Mouse (Mus musculus) CH12.LX (cell line): ENCODE measurements at regions not wholly inside any gene's neighbourhood (a gene's known extent, or its start where the extent isn't known, plus 50 kb on each side); places are given as distances from the start of the nearest gene placed in this dataset.

Experiments used
- CHD2 ChIP-seq: IDR thresholded peaks from 2 replicates; pipeline ENCODE4 v1.6.1; 2011; ENCODE audit warnings: low read length, improper control_type of control experiment
- CTCF ChIP-seq, 2 experiments: IDR thresholded peaks in 1 of 2; conservative IDR thresholded peaks in 1 of 2; 2 replicates each; pipeline ENCODE4 v1.5.1; 2011 to 2012; ENCODE audit warnings: low read depth in 2 of 2, low read length in 2 of 2, improper control_type of control experiment in 1 of 2, inconsistent platforms in 1 of 2, mild to moderate bottlenecking in 1 of 2, moderate library complexity in 1 of 2
- NELFE ChIP-seq: IDR thresholded peaks from 2 replicates; pipeline ENCODE4 v1.6.1; 2011; ENCODE audit warnings: low read depth, low read length, improper control_type of control experiment
- POLR2A ChIP-seq: IDR thresholded peaks from 2 replicates; pipeline ENCODE4 v1.6.1; 2011; ENCODE audit warnings: low read depth, mild to moderate bottlenecking, improper control_type of control experiment, low read length
- RAD21 ChIP-seq: IDR thresholded peaks from 2 replicates; pipeline ENCODE4 v1.6.1; 2011; ENCODE audit warnings: low read depth, mild to moderate bottlenecking, low read length, improper control_type of control experiment, moderate library complexity
- TCF12 ChIP-seq: IDR thresholded peaks from 2 replicates; pipeline ENCODE4 v1.6.1; 2014; ENCODE audit warnings: low read depth, mild to moderate bottlenecking, inconsistent platforms, low read length, improper control_type of control experiment
- UBTF ChIP-seq: IDR thresholded peaks from 2 replicates; pipeline ENCODE4 v1.6.1; 2012; ENCODE audit warnings: low read depth, mild to moderate bottlenecking, inconsistent platforms, low read length, improper control_type of control experiment, moderate library complexity
- ZNF384 ChIP-seq: IDR thresholded peaks from 2 replicates; pipeline ENCODE4 v1.6.1; 2012; ENCODE audit warnings: low read depth, low read length, improper control_type of control experiment, inconsistent platforms

DNA sequence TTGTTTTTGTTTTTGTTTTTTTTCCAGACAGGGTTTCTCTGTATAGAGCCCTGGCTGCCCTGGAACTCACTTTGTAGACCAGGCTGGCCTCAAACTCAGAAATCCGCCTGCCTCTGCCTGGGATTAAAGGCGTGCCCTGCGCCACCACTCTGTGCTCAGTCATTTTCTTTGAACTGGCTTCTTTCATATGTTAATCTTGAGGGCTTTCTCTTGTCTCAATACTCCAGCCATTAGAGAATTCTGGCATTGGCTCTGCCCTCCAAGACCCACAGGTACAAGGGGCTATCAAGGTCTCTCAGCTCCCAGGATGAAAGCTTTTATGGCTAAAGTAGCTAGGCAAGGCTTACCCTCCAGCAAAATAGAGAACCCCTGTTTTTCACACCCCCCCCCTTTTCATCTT lies 744.2 kb downstream of the Diaph3 start:
- TF ChIP-seq POLR2A (no peak), TCF12 (no peak), NELFE (no peak), ZNF384 (no peak), CTCF (conservative IDR thresholded peaks at IDR 0.05 in 1 of 2, IDR thresholded peaks at IDR 0.05 in 1 of 2; ENCODE audit: low read depth in 2 of 2, low read length in 2 of 2) (no peak), UBTF (no peak), CHD2 (no peak), RAD21 (no peak)
